Mouse (Mus musculus) bone marrow, adult 2 months (tissue): ENCODE measurements at regions not wholly inside any gene's neighbourhood (a gene's known extent, or its start where the extent isn't known, plus 50 kb on each side); places are given as distances from the start of the nearest gene placed in this dataset.

Source experiments
- CTCF ChIP-seq: fragments of 200-500 bp; IDR thresholded peaks from 2 replicates; pipeline ENCODE4 v1.5.1; 2011; ENCODE audit warnings: low read length, control low read depth; ENCODE audit not compliant: control insufficient read depth, insufficient read depth
- POLR2A ChIP-seq: fragments of 200-500 bp; IDR thresholded peaks from 2 replicates; pipeline ENCODE4 v1.6.1; 2011; ENCODE audit warnings: low read depth, mild to moderate bottlenecking, control low read depth, low read length, borderline replicate concordance; ENCODE audit not compliant: control insufficient read depth

GRCm38 (mm10) chr16:65378276-65378675, 142.0 kb upstream of the Pou1f1 start:
- TF ChIP-seq CTCF: no peak
- no peak for TF ChIP-seq POLR2A
